Mouse (Mus musculus) ES-Bruce4 (cell line): ENCODE results near the gene Magi2.

Source experiments
- EP300 ChIP-seq: IDR thresholded peaks from 2 replicates; pipeline ENCODE4 v1.6.1; 2011; ENCODE audit warnings: low read depth, low read length; ENCODE audit not compliant: insufficient read depth
- POLR2A ChIP-seq: IDR thresholded peaks from one replicate; pipeline ENCODE4 v1.8.1; 2011; ENCODE audit warnings: low read length; ENCODE audit not compliant: insufficient read depth

DNA sequence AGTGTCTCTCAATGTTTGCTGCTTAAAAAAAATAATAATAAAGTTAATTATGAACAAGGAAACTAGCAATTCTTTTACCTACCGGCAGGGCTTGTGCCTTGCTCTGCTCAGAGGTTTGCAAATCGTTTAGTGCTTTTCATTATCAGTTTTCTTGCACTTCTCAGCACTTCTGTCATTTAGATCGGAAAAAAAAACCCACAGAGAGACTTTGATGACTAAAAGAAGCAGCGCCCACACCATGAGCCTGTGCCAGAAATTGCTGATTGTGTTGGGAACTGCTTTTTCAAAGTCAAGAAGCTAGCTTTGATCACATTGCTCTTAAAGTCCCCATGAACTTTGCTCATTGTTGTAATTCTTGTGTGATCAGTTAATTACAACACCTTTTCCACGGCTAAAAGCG is 860.2 kb downstream of the Magi2 start:
- TF ChIP-seq POLR2A (no peak), EP300 (no peak)
